Mouse (Mus musculus): Measurements from ENCODE around the gene Ccr1. TPM values are rescaled to one million over a fixed set of nuclear protein-coding genes. Genes with fewer than 3 reads are reported as not detected.

Ccr1 gene
- total and polyA plus RNA-seq, 3 experiments, result 0.07 TPM; not detected in 2

DNA sequence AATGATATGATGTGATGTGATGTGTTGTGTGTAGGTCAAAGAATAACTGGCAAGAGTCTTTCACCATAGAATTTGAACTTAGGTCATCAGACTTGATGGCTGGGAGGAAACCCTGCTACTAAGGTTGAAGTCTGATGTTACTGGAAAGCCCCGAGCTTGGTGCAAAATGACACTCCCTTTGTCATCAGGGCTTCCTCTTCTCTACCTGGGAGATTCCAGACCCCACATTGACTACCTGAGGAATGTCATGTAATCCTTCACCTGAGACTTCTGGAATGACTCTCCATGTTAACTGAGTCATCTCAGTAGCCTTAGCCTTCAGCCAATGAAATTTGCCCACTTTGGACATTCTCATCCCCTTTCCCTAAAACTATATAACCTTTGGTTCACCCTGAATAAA is 28.3 kb downstream of the Ccr1 start:
- Histone ChIP-seq H3K27me3 (ENCODE audit: control insufficient read depth in 1 of 2, insufficient read depth in 2 of 2, low read length in 2 of 2) (no peaks in the 10 kb centered on the region), H3K79me2 (ENCODE audit: control insufficient read depth, insufficient read depth, low read length, poor library complexity) (no peaks in the 10 kb centered on the region), H3K27ac (ENCODE audit: control insufficient read depth, low read depth, low read length) (no peak overlapping the region), H3K36me3 (ENCODE audit: control insufficient read depth in 1 of 2, insufficient read depth in 2 of 2, low read length in 2 of 2) (peaks cover 0 to 5% of the 10 kb centered on the region in 2 experiments; a peak in 2 of 4 replicates), H3K4me3 (ENCODE audit: control insufficient read depth in 1 of 2, insufficient read depth in 1 of 2, low read depth in 2 of 2, low read length in 2 of 2) (no peak overlapping the region), H3K9ac (ENCODE audit: control insufficient read depth, low read depth, low read length, poor library complexity, severe bottlenecking) (no peak overlapping the region), H3K9me3 (replicated peaks; ENCODE audit: insufficient read depth, low read length) (no peaks in the 10 kb centered on the region), H3K4me1 (ENCODE audit: control insufficient read depth in 1 of 2, insufficient read depth in 2 of 2, low read length in 2 of 2) (peaks cover 0 to 19% of the 10 kb centered on the region in 2 experiments; a peak in 2 of 4 replicates)
- TF ChIP-seq MAZ (IDR thresholded peaks at IDR 0.05; ENCODE audit: low read depth, low read length), result no peak
- no peak for TF ChIP-seq ZNF384 (IDR thresholded peaks at IDR 0.05; ENCODE audit: low read depth, low read length)
- TF ChIP-seq ZKSCAN1 (IDR thresholded peaks at IDR 0.05; ENCODE audit: low read depth, low read length), result no peak
- TF ChIP-seq TAL1 (IDR thresholded peaks at IDR 0.05; ENCODE audit: low read length), result no peak
- TF ChIP-seq NRF1 (IDR thresholded peaks at IDR 0.05; ENCODE audit: insufficient read depth, low read depth, low read length, poor library complexity, severe bottlenecking), result no peak
- TF ChIP-seq UBTF (IDR thresholded peaks at IDR 0.05; ENCODE audit: borderline replicate concordance, insufficient read depth, low read depth, low read length), result no peak
- TF ChIP-seq USF2 (IDR thresholded peaks at IDR 0.05; ENCODE audit: borderline replicate concordance in 1 of 2, insufficient read depth in 1 of 2, low read depth in 1 of 2, low read length in 2 of 2), result no peak
- no peak for TF ChIP-seq MAFK (IDR thresholded peaks at IDR 0.05; ENCODE audit: borderline replicate concordance, low read depth, low read length)
- no peak for TF ChIP-seq POLR2AphosphoS2 (IDR thresholded peaks at IDR 0.05; ENCODE audit: low read length)
- no peak for TF ChIP-seq ZMIZ1 (IDR thresholded peaks at IDR 0.05; ENCODE audit: low read depth, low read length)
- TF ChIP-seq GATA1 (IDR thresholded peaks at IDR 0.05; ENCODE audit: low read depth, low read length), result no peak
- TF ChIP-seq TBP (IDR thresholded peaks at IDR 0.05; ENCODE audit: low read depth, low read length), result no peak
- no peak for DNase-seq (ENCODE audit: low read depth, low spot score)

DNA sequence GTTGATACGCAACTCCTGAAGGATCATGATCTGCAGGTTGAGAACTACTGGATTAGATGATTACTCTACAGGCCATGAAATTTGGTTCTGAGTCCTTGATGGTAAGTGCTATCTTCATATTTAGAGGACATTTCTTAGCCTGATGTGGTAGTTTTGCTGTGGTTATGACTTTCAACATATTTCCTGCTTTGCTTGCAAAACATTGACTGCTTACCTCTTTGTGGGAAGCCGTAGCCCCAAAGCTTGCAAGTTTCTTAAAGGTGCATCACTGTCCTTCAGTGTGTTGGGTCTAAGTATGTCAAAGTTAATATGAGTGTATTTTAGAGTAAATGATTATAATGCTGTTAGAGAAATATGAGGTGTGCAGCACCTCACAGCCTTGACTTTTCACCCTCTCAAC is 30.5 kb downstream of the Ccr1 start:
- H3K27ac ChIP-seq (ENCODE audit: control insufficient read depth, low read depth, low read length), result no peak overlapping the region
- peaks cover 0 to 23% of the 10 kb centered on the region in 2 experiments; a peak in 2 of 4 replicates for H3K4me1 ChIP-seq (ENCODE audit: control insufficient read depth in 1 of 2, insufficient read depth in 2 of 2, low read length in 2 of 2)

More for the DNA sequence above, 30.5 kb downstream of the Ccr1 start:
- Histone ChIP-seq H3K36me3 (ENCODE audit: control insufficient read depth in 1 of 2, insufficient read depth in 2 of 2, low read length in 2 of 2) (peaks cover 0 to 5% of the 10 kb centered on the region in 2 experiments; a peak in 2 of 4 replicates), H3K4me3 (ENCODE audit: control insufficient read depth in 1 of 2, insufficient read depth in 1 of 2, low read depth in 2 of 2, low read length in 2 of 2) (no peak overlapping the region), H3K27me3 (ENCODE audit: control insufficient read depth in 1 of 2, insufficient read depth in 2 of 2, low read length in 2 of 2) (no peaks in the 10 kb centered on the region), H3K9ac (ENCODE audit: control insufficient read depth, low read depth, low read length, poor library complexity, severe bottlenecking) (no peak overlapping the region), H3K9me3 (replicated peaks; ENCODE audit: insufficient read depth, low read length) (no peaks in the 10 kb centered on the region), H3K79me2 (ENCODE audit: control insufficient read depth, insufficient read depth, low read length, poor library complexity) (no peaks in the 10 kb centered on the region)
- TF ChIP-seq ZMIZ1 (IDR thresholded peaks at IDR 0.05; ENCODE audit: low read depth, low read length), result no peak
- TF ChIP-seq GATA1 (IDR thresholded peaks at IDR 0.05; ENCODE audit: low read depth, low read length), result no peak
- TF ChIP-seq HCFC1 (IDR thresholded peaks at IDR 0.05; ENCODE audit: low read depth, low read length), result no peak
- no peak for TF ChIP-seq MAX (IDR thresholded peaks at IDR 0.05; ENCODE audit: low read length)
- TF ChIP-seq E2F4 (IDR thresholded peaks at IDR 0.05; ENCODE audit: borderline replicate concordance, low read depth, low read length), result no peak
- no peak for TF ChIP-seq CTCF (IDR thresholded peaks at IDR 0.05 in 2 of 3, conservative IDR thresholded peaks at IDR 0.05 in 1 of 3; ENCODE audit: control insufficient read depth in 1 of 3, insufficient read depth in 1 of 3, low read depth in 2 of 3, low read length in 3 of 3, poor library complexity in 1 of 3, severe bottlenecking in 1 of 3)
- no peak for TF ChIP-seq MEF2A (IDR thresholded peaks at IDR 0.05; ENCODE audit: extremely low read depth, insufficient replicate concordance, low read depth, low read length, poor library complexity, severe bottlenecking)
- no peak for TF ChIP-seq SMC3 (IDR thresholded peaks at IDR 0.05; ENCODE audit: low read depth, low read length)
- TF ChIP-seq RAD21 (IDR thresholded peaks at IDR 0.05; ENCODE audit: low read depth, low read length), result no peak
- TF ChIP-seq NELFE (IDR thresholded peaks at IDR 0.05; ENCODE audit: low read depth, low read length), result no peak
- TF ChIP-seq ZC3H11A (IDR thresholded peaks at IDR 0.05; ENCODE audit: low read depth, low read length), result no peak
- no peak for TF ChIP-seq TBP (IDR thresholded peaks at IDR 0.05; ENCODE audit: low read depth, low read length)
- no peak for TF ChIP-seq TAL1 (IDR thresholded peaks at IDR 0.05; ENCODE audit: low read length)
- no peak for DNase-seq (ENCODE audit: low read depth, low spot score)

Data from MEL (cell line).